Mouse (Mus musculus) C2C12 (cell line): ENCODE data around the gene Tyrp1.

ENCODE experiments used
- CEBPB ChIP-seq: IDR thresholded peaks from one replicate; pipeline ENCODE4 v1.6.1; 2011; ENCODE audit warnings: low read depth, mild to moderate bottlenecking, control low read depth, moderate library complexity
- CTCF ChIP-seq: IDR thresholded peaks from one replicate; pipeline ENCODE4 v1.5.1; 2011; ENCODE audit not compliant: control insufficient read depth, insufficient read depth, insufficient read length
- USF1 ChIP-seq: IDR thresholded peaks from one replicate; pipeline ENCODE4 v1.6.1; 2011; ENCODE audit warnings: low read depth, mild to moderate bottlenecking, control low read depth, moderate library complexity

- TF ChIP-seq CTCF (no peak), CEBPB (no peak), USF1 (no peak)
These were observed 39.1 kb downstream of the Tyrp1 start for GRCm38 (mm10) chr4:80872847-80873644.
